Mouse (Mus musculus): ENCODE results near the gene Kcnh1. TPM values are rescaled to one million over a fixed set of nuclear protein-coding genes. Genes with fewer than 3 reads are reported as not detected.

Kcnh1 gene
- polyA plus RNA-seq, 1 experiment from 2014 or later, result 0.88 TPM

DNA sequence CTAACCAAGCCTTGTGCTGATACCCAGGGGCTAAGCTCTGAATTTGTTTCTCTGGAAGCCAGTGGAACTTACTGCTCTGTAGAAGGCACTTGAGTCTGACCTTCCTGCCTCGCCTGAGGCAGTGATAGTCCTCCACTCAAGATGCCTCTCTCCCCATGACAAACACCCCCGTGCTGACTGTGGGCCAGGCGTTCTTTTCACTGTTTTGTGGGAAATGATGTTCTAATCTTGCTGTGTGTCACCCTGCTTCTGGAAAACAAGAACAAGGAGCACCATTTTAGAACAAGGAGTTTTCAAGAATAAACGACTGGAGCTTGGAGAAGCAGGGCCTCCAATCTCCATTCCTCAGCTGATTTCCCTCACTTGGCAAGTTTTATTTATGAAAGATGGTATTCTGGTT, 273.2 kb downstream of the Kcnh1 start:
- H3K4me1 ChIP-seq (ENCODE audit: control insufficient read depth, insufficient read depth, low read length), result no peaks in the 10 kb centered on the region
- no peak for ATAC-seq
- 80% methylated on average over 4 of the region's 4 CpGs for WGBS

DNA sequence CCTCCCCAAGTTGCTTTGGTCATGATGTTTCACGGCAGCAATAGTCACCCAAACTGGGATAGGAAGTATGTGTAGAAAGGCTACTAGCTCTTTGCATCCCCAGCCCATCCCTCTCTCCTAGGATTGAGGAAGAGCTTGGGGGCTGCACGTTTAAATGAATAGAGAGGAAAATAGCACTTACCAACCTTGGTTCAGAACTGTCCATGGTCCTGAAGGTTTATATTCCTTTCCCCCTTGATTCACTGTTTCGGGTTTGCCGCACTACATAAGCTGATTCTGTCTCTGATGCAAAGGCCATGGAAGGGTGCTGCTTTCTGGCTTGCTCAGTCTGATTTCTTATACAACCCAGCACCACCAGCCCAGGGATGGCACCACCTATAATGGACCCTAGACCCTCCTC, 281.8 kb downstream of the Kcnh1 start:
- Histone ChIP-seq H3K9me3 (replicated peaks; ENCODE audit: control insufficient read depth, low read length) (no peaks in the 10 kb centered on the region), H3K4me1 (ENCODE audit: control insufficient read depth, insufficient read depth, low read length) (no peaks in the 10 kb centered on the region), H3K36me3 (ENCODE audit: control insufficient read depth, insufficient read depth, low read length) (no peaks in the 10 kb centered on the region), H3K27me3 (replicated peaks; ENCODE audit: control insufficient read depth, insufficient read depth, low read length) (no peaks in the 10 kb centered on the region), H3K27ac (ENCODE audit: low read depth, low read length) (no peak overlapping the region), H3K4me2 (ENCODE audit: low read length) (no peak overlapping the region), H3K9ac (ENCODE audit: low read length) (no peak overlapping the region), H3K4me3 (ENCODE audit: low read depth, low read length) (no peak overlapping the region)
- DNase-seq (ENCODE audit: low spot score) (no peak), ATAC-seq (no peak)
- 59% methylated on average over 4 of the region's 4 CpGs for WGBS

More for the DNA sequence above, 273.2 kb downstream of the Kcnh1 start:
- Histone ChIP-seq H3K27me3 (replicated peaks; ENCODE audit: control insufficient read depth, insufficient read depth, low read length) (no peaks in the 10 kb centered on the region), H3K4me2 (ENCODE audit: low read length) (no peak overlapping the region), H3K36me3 (ENCODE audit: control insufficient read depth, insufficient read depth, low read length) (no peaks in the 10 kb centered on the region), H3K27ac (ENCODE audit: low read depth, low read length) (no peak overlapping the region), H3K9me3 (replicated peaks; ENCODE audit: control insufficient read depth, low read length) (no peaks in the 10 kb centered on the region), H3K9ac (ENCODE audit: low read length) (no peak overlapping the region), H3K4me3 (ENCODE audit: low read depth, low read length) (no peak overlapping the region)
- no peak for DNase-seq (ENCODE audit: low spot score)

DNA sequence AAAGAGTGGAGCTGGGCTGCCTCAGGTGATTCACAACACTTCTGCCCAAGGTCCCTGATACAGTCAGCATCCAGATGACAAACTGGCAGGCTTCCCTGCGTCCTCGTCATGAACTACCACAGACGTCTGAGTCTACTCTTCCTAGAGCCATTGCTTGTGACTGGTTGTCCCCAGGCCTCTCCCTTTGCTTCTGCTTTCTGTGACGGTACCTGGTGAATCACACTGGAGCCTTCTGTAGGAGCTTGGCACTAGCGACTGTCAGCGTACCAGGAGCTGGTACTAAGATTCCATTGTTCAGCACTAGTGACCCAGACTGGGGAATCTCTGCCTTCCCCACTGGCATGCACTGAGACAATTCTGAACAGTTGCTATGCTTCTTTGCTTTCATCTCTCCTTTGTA, 282.6 kb downstream of the Kcnh1 start:
- no peaks in the 10 kb centered on the region for H3K36me3 ChIP-seq (ENCODE audit: control insufficient read depth, insufficient read depth, low read length)
- no peak for ATAC-seq
- H3K4me1 ChIP-seq (ENCODE audit: control insufficient read depth, insufficient read depth, low read length), result no peaks in the 10 kb centered on the region
- no peaks in the 10 kb centered on the region for H3K9me3 ChIP-seq (replicated peaks; ENCODE audit: control insufficient read depth, low read length)
- no peaks in the 10 kb centered on the region for H3K27me3 ChIP-seq (replicated peaks; ENCODE audit: control insufficient read depth, insufficient read depth, low read length)
- no peak overlapping the region for H3K9ac ChIP-seq (ENCODE audit: low read length)
- H3K4me2 ChIP-seq (ENCODE audit: low read length), result no peak overlapping the region
- H3K27ac ChIP-seq (ENCODE audit: low read depth, low read length), result no peak overlapping the region
- 86% methylated on average over 6 of the region's 6 CpGs for WGBS
- H3K4me3 ChIP-seq (ENCODE audit: low read depth, low read length), result no peak overlapping the region
- DNase-seq (ENCODE audit: low spot score), result no peak

DNA sequence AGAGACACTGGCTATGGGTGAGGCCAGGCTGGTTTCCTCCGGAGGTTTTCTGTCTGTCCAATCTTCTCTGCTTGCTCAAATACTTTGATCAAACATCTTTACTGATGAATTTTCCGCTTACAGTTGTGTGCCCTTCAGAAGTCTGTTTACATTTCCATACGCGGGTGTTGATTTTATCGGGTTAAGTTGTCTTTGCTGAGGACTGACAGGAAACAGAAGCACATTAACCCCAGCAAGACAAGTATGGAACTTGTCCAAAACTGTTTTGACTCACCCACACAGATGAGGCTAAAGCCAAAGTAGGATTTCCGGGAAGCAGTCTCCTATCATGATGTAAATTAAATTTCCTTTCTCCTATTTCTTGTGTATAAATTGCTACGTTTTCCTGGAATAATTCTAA, 286.1 kb downstream of the Kcnh1 start:
- no peaks in the 10 kb centered on the region for H3K36me3 ChIP-seq (ENCODE audit: control insufficient read depth, insufficient read depth, low read length)
- H3K27ac ChIP-seq (ENCODE audit: low read depth, low read length), result no peak overlapping the region
- WGBS, result 88% methylated on average over 7 of the region's 7 CpGs
- H3K9me3 ChIP-seq (replicated peaks; ENCODE audit: control insufficient read depth, low read length), result no peaks in the 10 kb centered on the region
- DNase-seq (ENCODE audit: low spot score) (no peak), ATAC-seq (no peak)
- no peak overlapping the region for H3K4me3 ChIP-seq (ENCODE audit: low read depth, low read length)
- H3K9ac ChIP-seq (ENCODE audit: low read length), result no peak overlapping the region
- H3K4me2 ChIP-seq (ENCODE audit: low read length), result no peak overlapping the region
- no peaks in the 10 kb centered on the region for H3K27me3 ChIP-seq (replicated peaks; ENCODE audit: control insufficient read depth, insufficient read depth, low read length)
- H3K4me1 ChIP-seq (ENCODE audit: control insufficient read depth, insufficient read depth, low read length), result no peaks in the 10 kb centered on the region

DNA sequence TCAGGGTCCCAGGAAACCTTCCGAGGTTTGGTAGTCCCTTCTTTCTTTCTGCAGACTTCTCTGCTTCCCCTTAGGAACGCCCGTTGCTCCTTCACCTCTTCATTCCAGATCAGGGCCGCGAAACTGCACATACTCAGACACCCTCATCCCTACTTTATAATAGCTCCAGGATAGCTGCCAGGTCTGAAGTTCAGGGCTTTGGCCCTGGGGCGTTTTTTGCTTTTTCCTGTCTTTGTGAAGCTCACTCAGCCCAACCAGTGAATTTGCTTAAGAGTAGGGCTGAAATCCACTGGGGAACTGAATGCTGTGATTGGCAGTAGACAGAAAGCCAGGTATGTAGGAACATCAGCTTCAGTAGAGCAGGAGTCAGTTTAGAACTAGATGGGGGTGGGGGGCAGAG, 287.0 kb downstream of the Kcnh1 start:
- 76% methylated on average over 6 of the region's 6 CpGs for WGBS

DNA sequence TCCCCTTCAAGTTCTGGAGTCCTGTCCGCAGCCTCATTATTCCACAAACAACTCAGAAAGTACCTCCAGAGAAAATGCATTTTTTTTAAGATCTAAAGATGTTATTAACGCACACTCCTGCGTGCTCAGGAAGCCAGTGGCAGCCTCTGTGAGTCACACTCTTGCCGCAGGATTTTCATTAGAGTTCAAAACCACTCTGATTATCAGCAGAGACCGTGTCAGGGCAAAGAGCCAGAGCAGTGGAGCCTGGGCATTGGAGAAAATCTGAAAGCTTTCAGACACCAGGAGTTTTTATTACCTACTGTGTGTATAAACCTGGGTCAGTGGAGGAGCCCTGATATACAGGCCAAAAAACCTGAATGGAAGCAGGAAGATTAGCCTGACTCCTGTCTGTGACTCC, 287.6 kb downstream of the Kcnh1 start:
- Histone ChIP-seq H3K4me2 (ENCODE audit: low read length) (no peak overlapping the region), H3K9me3 (replicated peaks; ENCODE audit: control insufficient read depth, low read length) (no peaks in the 10 kb centered on the region), H3K4me1 (ENCODE audit: control insufficient read depth, insufficient read depth, low read length) (no peaks in the 10 kb centered on the region), H3K36me3 (ENCODE audit: control insufficient read depth, insufficient read depth, low read length) (no peaks in the 10 kb centered on the region), H3K9ac (ENCODE audit: low read length) (no peak overlapping the region), H3K27me3 (replicated peaks; ENCODE audit: control insufficient read depth, insufficient read depth, low read length) (no peaks in the 10 kb centered on the region), H3K4me3 (ENCODE audit: low read depth, low read length) (no peak overlapping the region), H3K27ac (ENCODE audit: low read depth, low read length) (no peak overlapping the region)
- ATAC-seq, result no peak
- DNase-seq (ENCODE audit: low spot score), result no peak
- 78% methylated on average over 5 of the region's 5 CpGs for WGBS

More for the DNA sequence above, 287.0 kb downstream of the Kcnh1 start:
- Histone ChIP-seq H3K36me3 (ENCODE audit: control insufficient read depth, insufficient read depth, low read length) (no peaks in the 10 kb centered on the region), H3K4me3 (ENCODE audit: low read depth, low read length) (no peak overlapping the region), H3K27ac (ENCODE audit: low read depth, low read length) (no peak overlapping the region), H3K27me3 (replicated peaks; ENCODE audit: control insufficient read depth, insufficient read depth, low read length) (no peaks in the 10 kb centered on the region), H3K4me1 (ENCODE audit: control insufficient read depth, insufficient read depth, low read length) (no peaks in the 10 kb centered on the region), H3K4me2 (ENCODE audit: low read length) (no peak overlapping the region), H3K9me3 (replicated peaks; ENCODE audit: control insufficient read depth, low read length) (no peaks in the 10 kb centered on the region), H3K9ac (ENCODE audit: low read length) (no peak overlapping the region)
- DNase-seq (ENCODE audit: low spot score) (no peak), ATAC-seq (no peak)

DNA sequence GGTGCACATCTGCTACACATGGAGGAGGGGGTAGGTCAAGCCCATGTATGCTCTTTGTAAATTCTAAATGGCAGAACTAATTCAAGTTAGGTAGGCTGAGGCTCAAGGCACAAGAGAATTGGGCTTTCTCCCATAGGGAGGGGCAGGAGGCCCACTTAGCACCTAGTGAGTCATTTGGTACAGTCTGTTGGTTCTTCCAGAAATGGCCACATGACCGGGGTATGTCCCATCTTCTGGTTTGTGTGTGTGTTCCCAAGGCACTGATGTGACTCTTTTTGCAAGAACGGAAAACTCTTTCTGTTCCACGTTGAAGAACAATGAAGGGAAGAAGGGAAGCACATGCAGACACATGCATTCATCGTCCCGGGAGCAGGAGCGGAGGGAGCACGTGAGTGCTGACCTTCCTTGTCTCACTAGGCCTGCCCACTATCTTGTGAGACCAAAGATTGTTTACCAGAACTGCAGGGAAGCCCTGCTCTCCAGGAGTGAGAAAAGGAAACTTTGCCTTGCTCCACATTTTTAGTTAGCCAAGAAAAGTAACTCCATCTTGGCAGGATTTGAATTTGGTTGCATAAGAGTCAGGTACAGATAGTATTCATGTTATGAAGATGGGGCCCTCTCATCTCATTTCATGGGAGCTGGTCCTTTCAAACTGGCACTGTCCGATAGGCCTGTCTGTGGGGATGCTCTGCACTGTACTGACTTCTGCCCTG, 289.7 kb downstream of the Kcnh1 start:
- H3K4me2 ChIP-seq (ENCODE audit: low read length), result no peak overlapping the region
- DNase-seq (ENCODE audit: low spot score) (no peak), ATAC-seq (no peak)
- H3K36me3 ChIP-seq (ENCODE audit: control insufficient read depth, insufficient read depth, low read length), result no peaks in the 10 kb centered on the region
- no peaks in the 10 kb centered on the region for H3K27me3 ChIP-seq (replicated peaks; ENCODE audit: control insufficient read depth, insufficient read depth, low read length)
- no peak overlapping the region for H3K9ac ChIP-seq (ENCODE audit: low read length)
- no peak overlapping the region for H3K27ac ChIP-seq (ENCODE audit: low read depth, low read length)
- no peak overlapping the region for H3K4me3 ChIP-seq (ENCODE audit: low read depth, low read length)
- no peaks in the 10 kb centered on the region for H3K4me1 ChIP-seq (ENCODE audit: control insufficient read depth, insufficient read depth, low read length)
- H3K9me3 ChIP-seq (replicated peaks; ENCODE audit: control insufficient read depth, low read length), result no peaks in the 10 kb centered on the region
- WGBS, result 83% methylated on average over 8 of the region's 8 CpGs

DNA sequence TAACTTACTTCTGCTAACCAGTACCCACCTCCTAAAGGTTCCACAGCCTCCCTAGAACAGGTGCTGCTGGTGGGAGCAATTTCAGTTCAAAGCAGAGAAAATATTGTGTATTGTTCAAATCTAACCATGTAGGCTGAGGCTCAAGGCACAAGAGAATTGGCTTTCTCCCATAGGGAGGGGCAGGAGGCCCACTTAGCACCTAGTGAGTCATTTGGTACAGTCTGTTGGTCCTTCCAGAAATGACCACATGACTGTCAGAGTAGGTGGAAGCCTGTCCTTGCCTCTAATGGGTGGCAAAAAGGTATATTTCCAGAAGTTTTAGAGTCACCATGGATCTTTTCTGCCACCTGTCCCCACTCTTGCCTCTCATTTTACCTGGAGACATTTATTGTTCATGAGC, 290.9 kb downstream of the Kcnh1 start:
- ATAC-seq (no peak), DNase-seq (ENCODE audit: low spot score) (no peak)
- H3K4me3 ChIP-seq (ENCODE audit: low read depth, low read length), result no peak overlapping the region
- H3K4me2 ChIP-seq (ENCODE audit: low read length), result no peak overlapping the region
- no peak overlapping the region for H3K27ac ChIP-seq (ENCODE audit: low read depth, low read length)
- H3K4me1 ChIP-seq (ENCODE audit: control insufficient read depth, insufficient read depth, low read length), result no peaks in the 10 kb centered on the region
- H3K27me3 ChIP-seq (replicated peaks; ENCODE audit: control insufficient read depth, insufficient read depth, low read length), result no peaks in the 10 kb centered on the region
- H3K36me3 ChIP-seq (ENCODE audit: control insufficient read depth, insufficient read depth, low read length), result no peaks in the 10 kb centered on the region
- H3K9ac ChIP-seq (ENCODE audit: low read length), result no peak overlapping the region
- H3K9me3 ChIP-seq (replicated peaks; ENCODE audit: control insufficient read depth, low read length), result no peaks in the 10 kb centered on the region

DNA sequence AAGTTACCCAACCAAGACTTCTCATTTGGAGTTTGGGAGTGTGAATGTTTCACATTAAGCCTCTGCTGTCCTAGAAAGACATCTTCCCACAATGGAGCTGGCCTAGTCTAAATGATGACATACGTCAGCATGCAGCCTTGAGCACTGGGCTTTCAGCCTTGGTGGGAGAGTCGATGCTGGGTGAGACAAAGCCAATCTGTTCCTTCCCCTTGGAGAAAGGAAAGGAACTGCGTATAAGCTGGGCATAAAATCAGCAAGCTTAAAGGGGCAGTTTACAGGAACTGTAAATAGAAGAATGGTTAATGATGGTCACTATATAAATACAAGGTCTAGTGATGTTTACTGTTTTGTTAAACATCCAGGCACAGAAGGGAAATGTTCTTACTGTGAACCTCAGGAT, 294.5 kb downstream of the Kcnh1 start:
- no peak for ATAC-seq
- Histone ChIP-seq H3K36me3 (ENCODE audit: control insufficient read depth, insufficient read depth, low read length) (no peaks in the 10 kb centered on the region), H3K9me3 (replicated peaks; ENCODE audit: control insufficient read depth, low read length) (no peaks in the 10 kb centered on the region), H3K27ac (ENCODE audit: low read depth, low read length) (no peak overlapping the region), H3K27me3 (replicated peaks; ENCODE audit: control insufficient read depth, insufficient read depth, low read length) (no peaks in the 10 kb centered on the region), H3K4me1 (ENCODE audit: control insufficient read depth, insufficient read depth, low read length) (no peaks in the 10 kb centered on the region), H3K4me2 (ENCODE audit: low read length) (no peak overlapping the region), H3K9ac (ENCODE audit: low read length) (no peak overlapping the region), H3K4me3 (ENCODE audit: low read depth, low read length) (no peak overlapping the region)
- DNase-seq (ENCODE audit: low spot score), result no peak
- WGBS, result 74% methylated on average over 3 of the region's 3 CpGs

All from forebrain, embryonic 14.5 days (tissue).